Mouse (Mus musculus) CH12.LX (cell line): Measurements from ENCODE around the gene Ceacam20. TPM values are rescaled to one million over a fixed set of nuclear protein-coding genes. Genes with fewer than 3 reads are reported as not detected.

Experiments used
- DNase-seq: peaks from one replicate; pipeline ENCODE4 v3.0.0-alpha.2; 2013; ENCODE audit errors: extremely low read depth
- H3K27ac ChIP-seq: 2 replicates; pipeline ENCODE4 v1.5.1; 2012; ENCODE audit warnings: low read depth, mild to moderate bottlenecking, control low read depth, moderate library complexity; ENCODE audit not compliant: insufficient read depth
- H3K27me3 ChIP-seq: replicated peaks from 2 replicates; pipeline ENCODE3; 2012; ENCODE audit warnings: inconsistent platforms
- H3K36me3 ChIP-seq, 2 experiments: replicated peaks in 1 of 2; 2 replicates each; pipeline versions ENCODE3 to v1.6.1; 2012; ENCODE audit warnings: inconsistent platforms in 1 of 2, low read length in 1 of 2, mild to moderate bottlenecking in 1 of 2, mixed read lengths in 1 of 2, moderate library complexity in 1 of 2; ENCODE audit not compliant: control insufficient read depth in 1 of 2, insufficient read depth in 1 of 2
- H3K4me1 ChIP-seq, 2 experiments: 2 replicates each; pipeline ENCODE4 v1.6.1; 2012; ENCODE audit warnings: inconsistent platforms in 1 of 2, moderate library complexity in 1 of 2; ENCODE audit not compliant: insufficient read depth in 2 of 2, control insufficient read depth in 1 of 2
- H3K4me2 ChIP-seq: 2 replicates; pipeline ENCODE4 v1.6.1; 2012; ENCODE audit warnings: low read depth, mild to moderate bottlenecking, control low read depth; ENCODE audit not compliant: poor library complexity, insufficient read depth, severe bottlenecking
- H3K4me3 ChIP-seq, 3 experiments: fragments of 150-350 bp in 1 of 3; sonication (generic) in 1 of 3; replicated peaks in 1 of 3; 2 replicates each; pipeline versions ENCODE3 to v1.5.1; 2011 to 2012; ENCODE audit warnings: low read depth in 2 of 3, low read length in 2 of 3, mild to moderate bottlenecking in 2 of 3, moderate library complexity in 2 of 3, control low read depth in 1 of 3, improper control_type of control experiment in 1 of 3, inconsistent platforms in 1 of 3, mixed read lengths in 1 of 3; ENCODE audit not compliant: poor library complexity in 1 of 3
- H3K79me2 ChIP-seq: replicated peaks from 2 replicates; pipeline ENCODE4 v1.6.1; 2012; ENCODE audit warnings: mild to moderate bottlenecking, moderate library complexity; ENCODE audit not compliant: control insufficient read depth, poor library complexity, insufficient read depth, severe bottlenecking; ENCODE audit errors: extremely low read depth
- H3K9ac ChIP-seq: 2 replicates; pipeline ENCODE4 v1.6.1; 2012; ENCODE audit warnings: low read depth, mild to moderate bottlenecking, control low read depth, moderate library complexity; ENCODE audit not compliant: insufficient read depth
- H3K9me3 ChIP-seq: replicated peaks from 2 replicates; pipeline ENCODE3; 2012; ENCODE audit warnings: low read length, inconsistent platforms, mixed read lengths
- BHLHE40 ChIP-seq: IDR thresholded peaks from 2 replicates; pipeline ENCODE4 v1.6.1; 2011; ENCODE audit warnings: mild to moderate bottlenecking, low read depth, low read length, improper control_type of control experiment
- CHD1 ChIP-seq: IDR thresholded peaks from 2 replicates; pipeline ENCODE4 v1.6.1; 2012; ENCODE audit warnings: low read depth, low read length, improper control_type of control experiment, inconsistent platforms
- CHD2 ChIP-seq: IDR thresholded peaks from 2 replicates; pipeline ENCODE4 v1.6.1; 2011; ENCODE audit warnings: low read length, improper control_type of control experiment
- CTCF ChIP-seq, 2 experiments: IDR thresholded peaks in 1 of 2; conservative IDR thresholded peaks in 1 of 2; 2 replicates each; pipeline ENCODE4 v1.5.1; 2011 to 2012; ENCODE audit warnings: low read depth in 2 of 2, low read length in 2 of 2, improper control_type of control experiment in 1 of 2, inconsistent platforms in 1 of 2, mild to moderate bottlenecking in 1 of 2, moderate library complexity in 1 of 2
- EP300 ChIP-seq: IDR thresholded peaks from 2 replicates; pipeline ENCODE4 v1.6.1; 2011; ENCODE audit warnings: low read length, improper control_type of control experiment
- HCFC1 ChIP-seq: IDR thresholded peaks from 2 replicates; pipeline ENCODE4 v1.6.1; 2012; ENCODE audit warnings: low read depth, mild to moderate bottlenecking, inconsistent platforms, low read length, improper control_type of control experiment
- IRF4 ChIP-seq: IDR thresholded peaks from 2 replicates; pipeline ENCODE4 v1.6.1; 2014; ENCODE audit warnings: low read depth, mild to moderate bottlenecking, inconsistent platforms, low read length, improper control_type of control experiment
- JUND ChIP-seq: conservative IDR thresholded peaks from 2 replicates; pipeline ENCODE4 v1.6.1; 2011; ENCODE audit warnings: low read depth, low read length, improper control_type of control experiment
- KAT2A ChIP-seq: IDR thresholded peaks from 2 replicates; pipeline ENCODE4 v1.6.1; 2012; ENCODE audit warnings: low read length, improper control_type of control experiment, inconsistent platforms; ENCODE audit not compliant: insufficient replicate concordance
- MAZ ChIP-seq: IDR thresholded peaks from 2 replicates; pipeline ENCODE4 v1.6.1; 2012; ENCODE audit warnings: low read depth, mild to moderate bottlenecking, inconsistent platforms, low read length, improper control_type of control experiment, moderate library complexity
- MEF2A ChIP-seq: IDR thresholded peaks from 2 replicates; pipeline ENCODE4 v1.6.1; 2014; ENCODE audit warnings: low read depth, mild to moderate bottlenecking, inconsistent platforms, low read length, improper control_type of control experiment, borderline replicate concordance
- MXI1 ChIP-seq: IDR thresholded peaks from 2 replicates; pipeline ENCODE4 v1.6.1; 2011; ENCODE audit warnings: mild to moderate bottlenecking, low read depth, low read length, improper control_type of control experiment
- MYC ChIP-seq: IDR thresholded peaks from 2 replicates; pipeline ENCODE4 v1.6.1; 2011; ENCODE audit warnings: low read depth, mild to moderate bottlenecking, improper control_type of control experiment, low read length
- NELFE ChIP-seq: IDR thresholded peaks from 2 replicates; pipeline ENCODE4 v1.6.1; 2011; ENCODE audit warnings: low read depth, low read length, improper control_type of control experiment
- SIN3A ChIP-seq: IDR thresholded peaks from 2 replicates; pipeline ENCODE4 v1.6.1; 2012; ENCODE audit warnings: low read length, improper control_type of control experiment, inconsistent platforms
- TBP ChIP-seq: conservative IDR thresholded peaks from 2 replicates; pipeline ENCODE4 v1.6.1; 2011; ENCODE audit warnings: low read depth, low read length, improper control_type of control experiment
- TCF12 ChIP-seq: IDR thresholded peaks from 2 replicates; pipeline ENCODE4 v1.6.1; 2014; ENCODE audit warnings: low read depth, mild to moderate bottlenecking, inconsistent platforms, low read length, improper control_type of control experiment
- USF1 ChIP-seq: IDR thresholded peaks from 2 replicates; pipeline ENCODE4 v1.6.1; 2014; ENCODE audit warnings: low read depth, mild to moderate bottlenecking, inconsistent platforms, low read length, improper control_type of control experiment
- USF2 ChIP-seq: conservative IDR thresholded peaks from 2 replicates; pipeline ENCODE4 v1.6.1; 2011; ENCODE audit warnings: low read depth, low read length, improper control_type of control experiment
- ZC3H11A ChIP-seq: IDR thresholded peaks from 2 replicates; pipeline ENCODE4 v1.6.1; 2012; ENCODE audit warnings: low read depth, mild to moderate bottlenecking, inconsistent platforms, low read length, improper control_type of control experiment
- dilution Hi-C: fragments of 300-500 bp; cut with MboI; formaldehyde crosslinking; loops from 2 replicates; pipeline ENCODE4 v1.14.3; 2020; ENCODE audit warnings: low sequenced_read_pairs; ENCODE audit not compliant: extremely low pct_unique_long_range_greater_than_20kb, extremely low pct_ligation_motif_present
- in situ Hi-C: fragments of 300-500 bp; cut with MboI; formaldehyde crosslinking; loops from 3 replicates; pipeline ENCODE4 v1.14.3; 2019; ENCODE audit warnings: low sequenced_read_pairs, low pct_ligation_motif_present, low pct_unique_long_range_greater_than_20kb, mixed read lengths
- polyA plus RNA-seq: library from polyadenylated mRNA; unstranded; fragments of >175 nt; gene quantifications from 2 replicates; pipeline ENCODE4 v1.2.1, GENCODE M21; 2012; ENCODE audit warnings: low read depth; ENCODE audit not compliant: insufficient read length
- total RNA-seq, 2 experiments: library from RNA; depleted of rRNA; stranded (reverse); fragments of 300-350 nt in 1 of 2; fragments of >200 nt in 1 of 2; gene quantifications; 2 replicates each; pipeline ENCODE4 v1.2.3; 2012 to 2014

Gene Ceacam20
- total and polyA plus RNA-seq, 3 experiments: 1.8 to 5.8 (median 4.3) TPM

DNA sequence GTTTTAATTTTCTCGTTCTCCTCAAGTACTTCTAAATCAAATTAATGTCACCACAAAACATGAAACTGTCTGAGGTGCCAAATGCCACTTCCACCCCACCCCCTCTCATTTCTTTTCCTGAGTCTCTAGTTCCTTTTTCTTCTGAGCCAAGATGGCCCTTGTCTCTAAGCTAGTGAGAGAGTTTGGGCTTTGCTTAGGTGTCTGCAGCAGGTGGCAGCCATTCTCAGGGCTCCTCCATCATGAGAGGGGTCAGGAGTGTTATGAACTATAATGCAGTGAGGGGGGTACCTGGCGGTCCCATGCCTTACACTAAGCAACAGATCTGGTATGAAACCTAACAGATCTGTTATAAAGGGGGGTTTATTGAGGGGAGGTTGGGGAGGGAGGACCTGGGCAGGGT, 41.9 kb upstream of the Ceacam20 start:
- dilution Hi-C loops (no loop called here), in situ Hi-C loops (no loop called here)
- TF ChIP-seq BHLHE40 (no peak), MXI1 (no peak), SIN3A (no peak), EP300 (no peak), NELFE (no peak), JUND (no peak), USF1 (no peak), CHD1 (no peak), HCFC1 (no peak), KAT2A (no peak), IRF4 (no peak), MAZ (no peak), ZC3H11A (no peak), TCF12 (no peak), CHD2 (no peak), MYC (no peak), USF2 (no peak), TBP (no peak), CTCF (conservative IDR thresholded peaks at IDR 0.05 in 1 of 2, IDR thresholded peaks at IDR 0.05 in 1 of 2; ENCODE audit: low read depth in 2 of 2, low read length in 2 of 2) (no peak), MEF2A (no peak)
- peaks cover 9 to 29% of the 10 kb centered on the region in 2 experiments for H3K4me1 ChIP-seq
- no peaks in the 10 kb centered on the region for H3K27me3 ChIP-seq
- DNase-seq: no peak
- H3K4me2 ChIP-seq: peak overlapping the region; percentile 25; the same call in 1 of the 2 replicates
- no peak overlapping the region for H3K27ac ChIP-seq
- no peaks in the 10 kb centered on the region for H3K9me3 ChIP-seq
- H3K9ac ChIP-seq: no peak overlapping the region
- peaks cover 11% of the 10 kb centered on the region; the same call in 1 of the 2 replicates for H3K79me2 ChIP-seq
- no peak overlapping the region for H3K4me3 ChIP-seq
- H3K36me3 ChIP-seq: peaks cover 3 to 6% of the 10 kb centered on the region in 2 experiments

DNA sequence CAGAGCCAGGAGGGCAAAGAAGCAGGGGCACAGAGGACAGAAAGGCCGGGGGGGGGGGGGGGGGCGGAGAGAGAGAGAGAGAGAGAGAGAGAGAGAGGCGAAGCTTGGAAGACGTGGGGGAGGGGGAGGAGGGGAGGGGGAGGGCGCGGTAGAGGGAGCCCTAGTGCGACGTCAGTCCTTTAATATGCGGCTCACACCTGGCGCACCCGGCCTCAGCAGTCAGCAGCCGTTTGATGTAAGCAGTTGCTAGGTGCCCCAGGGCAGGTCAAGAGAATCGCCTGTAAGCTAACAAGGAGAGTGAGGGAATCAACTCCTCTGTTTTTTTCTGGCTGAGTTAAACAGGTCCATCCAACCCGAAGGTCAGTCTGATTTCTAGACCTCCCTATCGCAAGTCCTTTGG, 41.4 kb upstream of the Ceacam20 start:
- Histone ChIP-seq H3K9ac (no peak overlapping the region), H3K4me1 (peaks cover 9 to 26% of the 10 kb centered on the region in 2 experiments), H3K79me2 (peaks cover 11% of the 10 kb centered on the region; the same call in 1 of the 2 replicates)
- TF ChIP-seq CHD2 (0 out of 2 replicates have a peak, but pooled peaks have one; percentile 42), HCFC1 (no peak)
- TF ChIP-seq, all 38 proteins: peak for 1
- Histone ChIP-seq H3K9me3 (no peaks in the 10 kb centered on the region), H3K36me3 (peaks cover 0 to 2% of the 10 kb centered on the region in 2 experiments), H3K27ac (no peak overlapping the region), H3K4me2 (peak overlapping the region; percentile 25; the same call in 1 of the 2 replicates), H3K27me3 (no peaks in the 10 kb centered on the region), H3K4me3 (no peak overlapping the region)
- dilution Hi-C loops: no loop called here
- in situ Hi-C loops: no loop called here
- DNase-seq: no peak
